Mouse (Mus musculus): Measurements from ENCODE around the gene Usp6nl. TPM values are rescaled to one million over a fixed set of nuclear protein-coding genes. Genes with fewer than 3 reads are reported as not detected.

Gene Usp6nl
- polyA plus RNA-seq, 1 experiment from 2014 or later: 12.4 TPM

DNA sequence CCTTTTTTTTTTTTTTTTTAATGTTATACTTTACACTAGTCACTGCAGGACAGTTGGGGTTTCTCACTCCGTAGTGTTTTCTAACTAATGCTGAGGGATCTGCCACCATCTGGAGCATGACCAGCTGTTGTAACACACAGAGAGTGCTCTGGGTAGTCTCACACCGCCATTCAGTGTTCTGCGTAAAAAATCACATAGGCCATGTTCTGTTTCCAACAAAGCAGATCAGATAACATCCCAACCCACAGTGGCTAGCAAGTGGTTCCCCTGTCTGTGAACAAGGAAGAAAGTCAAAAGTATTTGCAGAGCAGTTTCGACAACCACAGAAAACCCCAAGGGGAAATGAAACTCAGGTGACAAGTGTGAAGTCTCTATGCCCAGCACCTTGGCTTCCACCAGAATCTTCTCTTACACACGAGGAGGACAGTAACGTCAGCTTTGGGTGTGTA lies 13.1 kb upstream of the Usp6nl start:
- 67% methylated on average over 6 of the region's 6 CpGs for WGBS
- Histone ChIP-seq H3K36me3 (no peaks in the 10 kb centered on the region), H3K27me3 (no peaks in the 10 kb centered on the region), H3K4me3 (no peak overlapping the region), H3K27ac (no peak overlapping the region), H3K4me1 (no peaks in the 10 kb centered on the region), H3K9me3 (no peaks in the 10 kb centered on the region), H3K9ac (no peak overlapping the region), H3K4me2 (no peak overlapping the region)
- ATAC-seq (ENCODE audit: borderline replicate concordance, extremely low read depth, low FRiP score, low TSS enrichment): no peak

DNA sequence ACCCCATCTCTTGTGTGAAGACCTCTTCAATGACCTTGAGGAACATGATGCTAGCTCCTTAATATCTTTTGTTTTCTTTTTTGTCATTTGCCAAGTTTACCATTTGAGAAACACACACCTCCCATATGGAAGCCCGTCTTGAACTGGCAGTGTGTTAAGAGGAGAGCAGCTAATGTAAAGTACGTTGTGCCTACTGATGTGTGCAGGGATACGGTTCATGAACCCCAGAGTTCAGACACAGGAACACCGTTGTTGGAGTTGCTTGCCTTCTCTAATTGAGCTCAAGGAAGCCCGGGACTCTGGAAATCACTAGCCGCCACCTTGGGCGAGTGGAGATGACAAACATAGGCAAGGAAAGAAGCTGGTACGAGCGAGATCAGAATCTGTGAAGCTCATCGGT lies 9.7 kb upstream of the Usp6nl start:
- WGBS: 80% methylated on average over 10 of the region's 10 CpGs
- H3K27me3 ChIP-seq: no peaks in the 10 kb centered on the region
- ATAC-seq (ENCODE audit: borderline replicate concordance, extremely low read depth, low FRiP score, low TSS enrichment): no peak
- no peak overlapping the region for H3K27ac ChIP-seq
- no peak overlapping the region for H3K4me2 ChIP-seq
- no peaks in the 10 kb centered on the region for H3K4me1 ChIP-seq
- no peak overlapping the region for H3K9ac ChIP-seq
- H3K4me3 ChIP-seq: no peak overlapping the region
- no peaks in the 10 kb centered on the region for H3K36me3 ChIP-seq
- H3K9me3 ChIP-seq: no peaks in the 10 kb centered on the region

DNA sequence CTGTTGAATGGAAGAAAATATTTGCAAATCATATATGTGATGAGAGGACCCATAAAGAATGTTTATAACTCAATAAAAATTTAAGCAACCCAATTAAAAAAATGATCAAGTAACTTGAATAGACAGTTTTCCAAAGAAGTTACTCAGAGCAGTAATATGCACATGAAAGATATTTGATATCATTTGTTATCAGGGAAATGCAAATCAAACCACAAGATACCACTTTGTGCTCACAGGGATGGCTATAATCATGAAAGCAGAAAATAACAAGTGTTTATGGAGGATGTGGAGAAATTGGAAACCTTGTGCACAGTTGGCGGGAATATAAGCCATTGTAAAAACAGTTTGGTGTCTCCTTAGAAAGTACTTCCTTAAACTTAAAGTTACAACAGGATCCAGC lies 8.7 kb upstream of the Usp6nl start:
- Histone ChIP-seq H3K27ac (no peak overlapping the region), H3K4me1 (no peaks in the 10 kb centered on the region), H3K36me3 (no peaks in the 10 kb centered on the region), H3K4me2 (no peak overlapping the region), H3K9me3 (no peaks in the 10 kb centered on the region), H3K4me3 (no peak overlapping the region), H3K9ac (no peak overlapping the region), H3K27me3 (no peaks in the 10 kb centered on the region)
- no peak for ATAC-seq (ENCODE audit: borderline replicate concordance, extremely low read depth, low FRiP score, low TSS enrichment)
- WGBS: 83% methylated on average over 1 of the region's 1 CpGs

DNA sequence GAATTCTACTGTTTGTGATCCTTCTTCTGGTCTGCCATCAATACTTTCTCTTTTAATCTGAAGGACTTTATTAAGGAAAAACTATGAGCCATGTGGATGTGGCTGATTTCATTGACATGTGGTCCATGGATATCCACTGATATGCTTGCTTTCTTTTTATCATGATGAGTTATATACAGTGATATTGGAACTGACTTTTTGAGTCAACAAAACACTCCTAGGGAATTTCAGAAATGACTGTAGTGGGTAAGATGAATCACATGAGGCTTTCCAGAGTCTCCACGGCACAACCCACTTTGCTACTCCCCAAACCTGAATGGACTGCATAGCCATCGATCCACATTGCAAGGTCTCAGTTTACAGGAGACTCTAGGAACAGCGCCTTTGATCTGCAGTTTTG lies 2.3 kb upstream of the Usp6nl start:
- H3K27me3 ChIP-seq: no peaks in the 10 kb centered on the region
- H3K9ac ChIP-seq: no peak overlapping the region
- H3K27ac ChIP-seq: no peak overlapping the region
- H3K36me3 ChIP-seq: no peaks in the 10 kb centered on the region
- ATAC-seq (ENCODE audit: borderline replicate concordance, extremely low read depth, low FRiP score, low TSS enrichment): no peak
- H3K9me3 ChIP-seq: no peaks in the 10 kb centered on the region
- peaks cover 23% of the 10 kb centered on the region for H3K4me1 ChIP-seq
- no peak overlapping the region for H3K4me3 ChIP-seq
- no peak overlapping the region for H3K4me2 ChIP-seq
- WGBS: 52% methylated on average over 3 of the region's 3 CpGs

DNA sequence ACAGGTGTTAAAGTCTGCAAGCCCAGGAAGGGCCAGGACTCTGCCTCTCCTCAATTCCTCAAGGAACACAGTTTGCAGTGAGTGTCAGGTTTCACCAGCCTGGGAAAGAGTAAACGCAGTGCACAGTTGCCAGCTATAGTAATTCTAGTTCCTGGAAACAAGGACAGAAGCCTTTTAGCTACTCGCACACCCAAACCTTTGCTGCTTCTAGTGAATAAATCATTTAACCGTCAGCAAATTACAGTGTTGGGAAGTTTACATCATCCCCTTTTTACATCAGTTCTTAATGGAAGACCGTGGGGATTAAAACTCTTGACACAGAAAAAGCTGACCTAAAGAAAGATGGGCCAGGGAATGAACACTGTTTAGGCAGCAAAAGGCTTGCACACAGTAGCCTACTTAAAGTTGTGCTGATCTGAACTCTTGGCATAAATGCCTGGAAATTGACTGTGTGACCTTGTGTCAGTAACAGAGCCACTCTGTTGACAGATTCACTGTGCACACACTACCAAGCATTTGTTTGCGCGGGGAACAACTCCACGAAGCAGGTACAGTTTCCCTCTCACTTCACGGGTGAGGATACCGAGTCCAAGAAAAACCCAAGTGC lies 595 bp upstream of the Usp6nl start:
- WGBS: 3% methylated on average over 9 of the region's 9 CpGs
- Histone ChIP-seq H3K27me3 (no peaks in the 10 kb centered on the region), H3K4me1 (peaks cover 29% of the 10 kb centered on the region), H3K4me3 (peak overlapping the region; percentile 98), H3K36me3 (no peaks in the 10 kb centered on the region), H3K9ac (peak overlapping the region; percentile 92), H3K9me3 (no peaks in the 10 kb centered on the region), H3K27ac (peak overlapping the region; percentile 99), H3K4me2 (peak overlapping the region; percentile 68)
- no peak; the same call in 1 of the 2 replicates for ATAC-seq (ENCODE audit: borderline replicate concordance, extremely low read depth, low FRiP score, low TSS enrichment)

DNA sequence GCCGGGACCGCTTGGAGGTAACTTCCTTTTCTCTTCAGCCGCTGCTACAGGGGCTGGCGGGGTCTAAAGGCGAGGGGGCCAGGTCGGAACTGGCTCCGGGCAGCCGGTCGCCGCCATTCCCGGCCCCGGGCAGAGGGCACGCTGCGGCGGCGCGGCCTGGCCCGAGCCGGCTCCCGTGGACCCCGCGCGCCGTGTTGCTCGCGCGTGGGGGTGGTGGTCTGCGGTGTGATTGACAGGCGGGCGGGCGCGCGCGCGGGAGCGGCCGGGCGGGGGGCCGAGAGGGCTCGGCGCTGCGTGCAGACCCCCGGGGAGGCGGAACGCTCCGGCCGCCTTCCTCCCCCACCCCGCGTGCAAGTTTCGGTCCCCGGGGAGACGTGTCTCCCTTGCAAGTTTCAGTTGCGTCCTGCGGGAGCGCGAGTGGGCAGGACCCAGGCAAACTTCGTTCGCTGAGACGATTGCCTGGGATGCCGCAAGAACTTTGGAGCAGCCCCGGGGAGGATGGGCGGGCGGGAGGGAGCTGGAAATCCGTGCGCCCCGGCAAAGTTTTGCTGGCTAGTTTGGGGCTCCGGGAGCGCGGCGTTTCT lies 563 bp downstream of the Usp6nl start:
- Histone ChIP-seq H3K9ac (peak overlapping the region; percentile 92), H3K36me3 (no peaks in the 10 kb centered on the region), H3K27me3 (no peaks in the 10 kb centered on the region), H3K4me2 (peak overlapping the region; percentile 68), H3K27ac (peak overlapping the region; percentile 99), H3K4me3 (peak overlapping the region; percentile 98), H3K4me1 (peaks cover 29% of the 10 kb centered on the region), H3K9me3 (no peaks in the 10 kb centered on the region)
- ATAC-seq (ENCODE audit: borderline replicate concordance, extremely low read depth, low FRiP score, low TSS enrichment): peak; percentile 72
- WGBS: 1% methylated on average over 65 of the region's 70 CpGs

DNA sequence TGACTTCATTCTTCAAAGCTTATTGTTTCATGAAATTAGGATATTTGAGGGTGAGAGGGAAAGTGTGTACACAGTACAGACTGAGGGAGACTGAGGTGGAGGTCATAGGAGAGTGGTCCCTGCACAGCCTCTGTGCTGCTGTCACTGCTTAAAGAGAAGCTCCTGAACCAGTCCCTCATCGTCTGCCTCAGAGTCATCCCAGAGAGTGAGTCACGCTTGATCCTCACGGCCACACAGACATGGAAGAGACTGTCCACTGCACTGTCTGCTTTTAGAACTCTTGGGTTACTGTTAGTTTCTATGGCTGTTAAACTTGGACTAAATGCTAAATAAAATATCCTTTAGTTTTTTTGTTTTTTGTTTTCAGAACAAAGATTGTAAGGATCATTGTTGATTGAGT lies 3.2 kb downstream of the Usp6nl start:
- H3K27ac ChIP-seq: no peak overlapping the region
- H3K27me3 ChIP-seq: no peaks in the 10 kb centered on the region
- H3K9ac ChIP-seq: no peak overlapping the region
- no peaks in the 10 kb centered on the region for H3K36me3 ChIP-seq
- no peaks in the 10 kb centered on the region for H3K9me3 ChIP-seq
- WGBS: 66% methylated on average over 3 of the region's 3 CpGs
- no peak for ATAC-seq (ENCODE audit: borderline replicate concordance, extremely low read depth, low FRiP score, low TSS enrichment)
- H3K4me1 ChIP-seq: peaks cover 32% of the 10 kb centered on the region
- H3K4me3 ChIP-seq: no peak overlapping the region
- H3K4me2 ChIP-seq: no peak overlapping the region

DNA sequence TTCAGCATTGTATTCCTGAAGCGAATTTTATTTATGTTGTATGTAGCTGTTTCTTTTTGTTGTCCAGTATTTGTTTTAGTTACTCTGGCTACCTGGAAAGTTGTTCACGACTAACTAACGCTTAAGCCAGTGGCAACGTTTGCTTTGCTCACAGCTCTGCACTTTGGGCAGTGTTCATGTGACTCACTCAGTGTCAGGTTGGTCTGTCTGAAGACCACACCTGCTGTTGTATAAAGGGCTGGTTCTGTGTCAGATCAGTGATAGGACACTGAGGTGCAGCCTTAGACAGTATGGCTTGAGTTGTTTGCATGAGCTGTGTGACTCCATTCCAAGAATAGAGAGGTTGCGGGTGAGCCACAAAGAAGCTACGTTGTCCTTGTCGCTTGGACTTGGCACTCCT lies 6.5 kb downstream of the Usp6nl start:
- Histone ChIP-seq H3K27ac (no peak overlapping the region), H3K4me2 (no peak overlapping the region), H3K4me1 (peaks cover 38% of the 10 kb centered on the region), H3K4me3 (no peak overlapping the region), H3K27me3 (no peaks in the 10 kb centered on the region), H3K9ac (no peak overlapping the region), H3K36me3 (no peaks in the 10 kb centered on the region), H3K9me3 (no peaks in the 10 kb centered on the region)
- 74% methylated on average over 7 of the region's 7 CpGs for WGBS
- no peak for ATAC-seq (ENCODE audit: borderline replicate concordance, extremely low read depth, low FRiP score, low TSS enrichment)

DNA sequence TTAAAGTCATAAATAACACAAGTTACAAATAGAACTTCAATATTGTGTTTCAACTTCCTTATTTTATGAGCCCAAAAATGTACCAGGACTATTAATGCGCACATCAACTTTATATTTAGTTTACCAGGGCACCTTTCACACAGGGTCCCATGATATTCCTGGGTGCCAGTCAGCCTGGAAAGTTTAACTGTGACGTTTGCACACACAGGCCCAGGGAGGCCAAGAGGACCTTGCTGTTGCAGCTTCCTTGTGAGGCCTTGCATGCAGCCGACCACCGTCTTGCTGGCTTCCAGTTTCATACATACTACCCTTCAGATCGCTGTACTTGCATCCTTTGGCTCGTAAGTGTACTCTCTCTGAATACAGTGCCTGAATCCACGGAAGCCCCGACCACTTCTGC lies 8.3 kb downstream of the Usp6nl start:
- no peak for ATAC-seq (ENCODE audit: borderline replicate concordance, extremely low read depth, low FRiP score, low TSS enrichment)
- Histone ChIP-seq H3K36me3 (no peaks in the 10 kb centered on the region), H3K9ac (no peak overlapping the region), H3K4me2 (no peak overlapping the region), H3K27ac (no peak overlapping the region), H3K27me3 (no peaks in the 10 kb centered on the region), H3K4me3 (no peak overlapping the region), H3K4me1 (peaks cover 27% of the 10 kb centered on the region), H3K9me3 (no peaks in the 10 kb centered on the region)
- 68% methylated on average over 8 of the region's 8 CpGs for WGBS

DNA sequence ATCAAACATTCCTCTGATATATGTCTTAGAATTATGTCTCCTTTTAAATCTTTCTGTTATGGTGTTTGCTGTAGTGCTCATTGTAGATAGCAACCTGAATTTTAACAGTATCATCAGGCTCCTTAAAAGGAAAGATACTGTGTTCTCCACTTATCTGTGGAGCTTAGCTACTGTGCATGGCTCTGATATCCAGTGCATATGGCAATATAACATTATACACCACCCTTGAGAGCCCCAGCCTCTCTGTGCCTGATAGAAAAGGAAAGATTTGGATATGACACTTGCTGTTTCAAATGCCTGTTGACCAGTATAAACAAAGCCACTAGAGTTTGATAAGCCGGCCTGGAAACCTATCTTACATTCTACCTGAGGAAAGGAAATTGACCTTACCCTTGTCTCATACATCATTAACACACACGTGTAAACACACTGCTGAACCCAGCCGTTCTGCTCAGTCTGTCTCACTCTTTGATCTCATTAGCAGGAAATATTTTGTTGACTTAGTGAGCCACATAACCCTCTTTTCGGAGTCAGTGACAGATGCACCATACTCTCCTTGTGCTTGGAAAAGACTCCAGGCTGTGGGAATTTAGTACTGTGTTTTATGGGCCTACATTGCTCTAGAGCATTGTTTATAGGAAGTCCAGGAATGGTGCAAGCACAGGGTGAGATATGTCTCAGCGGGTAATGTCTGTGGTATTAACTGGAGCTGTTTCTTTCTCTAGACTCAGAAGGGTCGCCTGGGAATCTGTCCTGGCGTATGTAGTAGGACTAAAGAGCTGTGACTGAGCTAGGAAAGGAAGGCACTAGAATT lies 9.1 kb downstream of the Usp6nl start:
- Histone ChIP-seq H3K9ac (no peak overlapping the region), H3K27me3 (no peaks in the 10 kb centered on the region), H3K4me3 (no peak overlapping the region), H3K4me2 (no peak overlapping the region), H3K27ac (0 out of 2 replicates have a peak overlapping the region, but pooled peaks have one; percentile 25), H3K9me3 (no peaks in the 10 kb centered on the region), H3K4me1 (peaks cover 27% of the 10 kb centered on the region), H3K36me3 (no peaks in the 10 kb centered on the region)
- no peak for ATAC-seq (ENCODE audit: borderline replicate concordance, extremely low read depth, low FRiP score, low TSS enrichment)
- 26% methylated on average over 7 of the region's 7 CpGs for WGBS

DNA sequence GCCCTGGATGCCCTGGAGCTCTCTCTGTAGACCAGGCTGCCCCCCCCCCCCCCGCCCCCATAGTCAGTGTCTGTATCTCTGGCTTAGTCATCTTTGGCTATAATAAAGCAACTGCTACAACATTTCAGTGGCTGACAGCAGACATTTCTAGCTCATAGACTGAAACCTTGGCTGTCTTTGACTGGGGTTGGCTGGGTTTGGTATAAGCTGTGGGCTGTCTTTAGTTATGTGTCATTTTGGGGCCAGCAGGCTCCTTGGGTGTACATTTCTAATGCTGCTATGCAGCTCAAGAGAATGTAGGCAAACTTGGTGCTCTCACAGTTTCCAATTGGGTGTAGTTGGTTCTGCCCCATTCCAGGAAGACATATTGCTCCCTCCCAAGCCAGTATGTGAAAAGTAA lies 11.1 kb downstream of the Usp6nl start:
- Histone ChIP-seq H3K4me1 (peaks cover 36% of the 10 kb centered on the region), H3K4me3 (no peak overlapping the region), H3K27me3 (no peaks in the 10 kb centered on the region), H3K27ac (no peak overlapping the region), H3K9me3 (no peaks in the 10 kb centered on the region), H3K4me2 (no peak overlapping the region), H3K9ac (no peak overlapping the region), H3K36me3 (no peaks in the 10 kb centered on the region)
- 75% methylated on average over 1 of the region's 1 CpGs for WGBS
- no peak for ATAC-seq (ENCODE audit: borderline replicate concordance, extremely low read depth, low FRiP score, low TSS enrichment)

DNA sequence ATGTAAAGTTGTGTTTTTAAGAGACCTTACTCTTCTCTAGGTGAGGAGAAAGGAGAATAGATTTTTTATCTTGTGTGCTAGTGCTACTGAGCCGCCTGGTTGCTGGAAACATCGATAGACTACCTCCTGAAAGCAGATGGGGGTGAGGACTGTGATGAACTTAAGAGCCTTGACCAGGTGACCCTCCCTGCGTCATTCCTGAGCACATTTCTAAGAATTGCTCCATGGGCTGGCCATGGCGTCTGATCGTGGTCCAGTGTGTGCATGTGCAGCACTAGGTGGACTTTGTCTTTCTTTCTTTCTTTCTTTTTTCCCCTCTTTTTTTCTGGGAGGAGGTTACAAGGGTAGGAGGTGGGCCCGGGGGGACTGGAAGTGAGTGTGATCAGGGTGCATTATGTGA lies 11.5 kb downstream of the Usp6nl start:
- no peak overlapping the region for H3K27ac ChIP-seq
- no peak overlapping the region for H3K4me3 ChIP-seq
- peaks cover 38% of the 10 kb centered on the region for H3K4me1 ChIP-seq
- H3K36me3 ChIP-seq: no peaks in the 10 kb centered on the region
- no peak for ATAC-seq (ENCODE audit: borderline replicate concordance, extremely low read depth, low FRiP score, low TSS enrichment)
- no peak overlapping the region for H3K4me2 ChIP-seq
- no peak overlapping the region for H3K9ac ChIP-seq
- H3K27me3 ChIP-seq: no peaks in the 10 kb centered on the region
- no peaks in the 10 kb centered on the region for H3K9me3 ChIP-seq
- WGBS: 84% methylated on average over 6 of the region's 6 CpGs
